Mouse (Mus musculus) thymus, adult 18-20 months (tissue): ENCODE measurements around the gene Mroh8.
"Not testable (repeated sequence)": the region's sequence is repeated elsewhere in the genome, so short reads cannot be mapped to it uniquely, and the experiment has no call there.

Source experiments
- DNase-seq, 2 experiments: peaks; one replicate each; pipeline ENCODE4 v3.0.0; 2022; ENCODE audit warnings: mixed read lengths in 2 of 2

Mroh8 gene

DNA sequence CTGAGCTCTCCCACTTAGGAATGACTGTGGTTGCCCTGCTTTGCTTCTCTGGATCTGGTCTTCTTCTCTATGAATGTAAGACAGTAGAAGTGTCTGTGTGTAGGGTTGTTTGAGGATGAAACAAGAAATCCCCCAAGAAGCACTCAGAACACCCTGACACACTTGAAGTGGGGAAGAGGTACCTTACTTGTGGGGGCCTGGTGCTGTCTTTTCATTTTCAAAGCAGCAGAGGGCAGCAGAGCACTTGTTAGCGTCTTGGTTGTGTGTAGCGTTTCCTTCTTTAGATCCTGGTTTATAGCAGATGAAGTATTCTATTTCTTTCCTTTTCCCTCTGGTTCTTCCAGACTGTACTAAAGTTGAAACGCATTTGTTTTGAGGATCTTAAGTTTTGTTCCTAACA, 8.2 kb upstream of the Mroh8 start:
- peak in 1 of 2 experiments; percentile 15 for DNase-seq

DNA sequence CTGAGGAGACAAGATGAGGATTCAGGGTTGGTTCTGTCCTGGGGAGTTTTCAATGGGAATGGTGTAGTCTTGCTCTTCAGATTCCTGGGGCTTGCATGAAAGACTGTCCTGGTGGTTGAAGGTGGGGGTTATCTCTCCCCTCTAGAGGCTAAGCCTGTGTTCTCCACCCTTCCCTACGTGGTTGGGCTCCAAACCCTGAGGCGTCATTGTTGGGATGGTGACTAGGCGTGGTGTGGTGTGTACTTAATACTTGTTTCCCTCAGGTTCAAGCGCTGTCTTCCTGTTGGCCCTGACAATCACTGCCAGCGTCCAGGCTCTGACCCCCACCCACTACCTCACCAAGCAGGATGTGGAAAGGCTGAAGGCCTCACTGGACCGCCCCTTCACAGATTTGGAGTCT, 4.0 kb upstream of the Mroh8 start:
- DNase-seq, result no peak

DNA sequence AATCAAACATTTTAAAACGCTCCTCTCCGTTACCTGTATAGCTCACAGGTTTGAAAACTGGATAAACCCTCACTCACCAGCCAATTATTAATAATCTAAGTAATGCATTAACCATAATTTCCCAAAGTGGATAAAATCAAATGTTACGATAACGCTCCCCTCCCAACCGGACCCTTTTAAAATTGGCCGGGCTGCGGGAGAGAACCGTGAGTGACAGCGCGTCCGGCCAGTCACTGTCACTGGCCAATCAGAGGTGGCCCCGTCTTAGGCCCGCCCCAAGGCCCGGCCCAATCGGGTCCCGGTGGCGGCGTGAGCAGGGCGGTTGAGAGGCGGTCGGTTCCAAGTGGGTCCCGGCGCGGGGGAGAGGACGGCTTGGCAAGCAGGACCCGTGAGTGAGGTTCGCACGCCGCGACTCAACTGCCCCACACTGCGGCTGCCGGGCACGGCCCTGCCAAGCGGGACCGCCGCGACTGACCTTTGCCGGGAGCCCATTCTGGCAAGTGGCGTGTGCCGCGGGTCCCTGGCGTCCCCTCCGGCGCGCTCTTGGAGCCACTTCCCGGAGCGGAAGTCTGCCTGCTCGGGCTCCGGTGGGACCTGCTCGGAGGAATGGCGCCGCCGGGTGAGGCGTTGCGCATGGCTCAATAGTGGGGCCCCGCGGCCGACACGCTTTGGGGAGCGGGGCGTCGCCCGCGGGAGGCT, 483 bp downstream of the Mroh8 start, which contains the start of gene Rpn2:
Rpn2 (plus strand) TSS at position 301 of the 699 bp plus-strand sequence.
- peak; percentile 93 for DNase-seq

- no peak for DNase-seq
Measured at GRCm38 (mm10) chr2:157263832-157264231, 15.5 kb downstream of the Mroh8 start.

DNA sequence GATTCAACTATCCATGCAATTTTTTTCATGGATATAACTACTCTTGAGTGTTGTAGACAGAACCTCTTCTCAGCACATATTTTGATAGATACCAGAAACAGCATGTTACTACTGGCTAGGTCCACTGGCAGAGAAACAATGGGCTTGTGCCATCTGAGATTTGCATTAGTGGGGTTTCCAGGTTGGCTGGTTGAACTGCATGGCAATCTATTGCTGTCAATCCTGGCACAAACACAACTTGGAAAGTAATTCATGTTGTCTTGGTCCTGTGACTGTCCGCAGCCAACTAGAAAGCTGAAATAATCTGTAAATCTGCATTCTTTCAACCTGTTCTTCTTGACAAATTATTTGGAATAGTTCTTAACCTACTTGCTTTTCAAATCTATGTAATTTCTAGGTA, 16.2 kb downstream of the Mroh8 start:
- DNase-seq, result no peak

GRCm38 (mm10) chr2:157262506-157262905, 16.8 kb downstream of the Mroh8 start:
- no peak for DNase-seq

DNA sequence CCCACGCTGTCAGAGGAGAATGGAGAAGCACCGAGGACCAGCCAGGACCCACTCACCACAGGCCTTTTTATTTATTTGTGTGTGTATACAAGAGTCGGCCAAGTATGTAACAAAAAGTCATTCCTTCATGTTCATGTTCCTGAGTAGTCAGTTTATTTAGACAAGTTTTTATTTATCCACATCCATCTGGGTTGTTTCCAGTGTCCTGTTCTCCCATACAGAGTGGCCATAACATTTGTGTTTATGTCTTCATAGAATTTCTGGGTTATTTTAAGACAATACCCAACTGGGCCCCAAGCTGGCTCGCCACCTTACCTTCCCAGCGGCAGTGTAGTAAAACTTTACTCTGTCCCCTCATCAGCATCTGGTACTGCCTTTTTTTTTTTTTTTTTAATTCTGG, 17.4 kb downstream of the Mroh8 start:
- DNase-seq, result no peak

- DNase-seq, result peak; percentile 21 to 36
Measured at GRCm38 (mm10) chr2:157259720-157260119, 19.6 kb downstream of the Mroh8 start.

- DNase-seq, result no peak
Measured at GRCm38 (mm10) chr2:157248111-157248510, 31.2 kb downstream of the Mroh8 start.

- DNase-seq, result no peak
Measured at GRCm38 (mm10) chr2:157245603-157246002, 33.7 kb downstream of the Mroh8 start.

DNA sequence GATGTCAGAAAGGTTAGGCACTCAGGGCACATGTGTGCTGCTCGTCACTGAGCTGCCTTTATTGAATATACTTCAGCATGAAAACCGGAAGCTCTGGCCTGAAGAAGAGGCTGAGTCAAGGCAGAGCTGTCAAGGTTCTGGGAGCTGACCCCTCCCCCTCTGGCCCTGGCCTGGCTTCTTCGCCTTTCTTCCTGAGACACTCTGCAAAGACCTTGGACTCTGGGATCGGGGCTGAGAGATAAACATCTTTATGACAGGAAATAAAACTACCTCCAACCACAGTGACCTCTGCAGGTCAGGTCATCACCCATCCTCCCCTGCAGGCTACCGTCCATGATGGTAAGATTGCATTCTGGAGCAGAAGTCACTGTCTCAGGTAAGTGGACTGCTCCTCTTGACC, 34.3 kb downstream of the Mroh8 start:
- no peak for DNase-seq

GRCm38 (mm10) chr2:157235946-157236345, 43.4 kb downstream of the Mroh8 start:
- no peak for DNase-seq

DNA sequence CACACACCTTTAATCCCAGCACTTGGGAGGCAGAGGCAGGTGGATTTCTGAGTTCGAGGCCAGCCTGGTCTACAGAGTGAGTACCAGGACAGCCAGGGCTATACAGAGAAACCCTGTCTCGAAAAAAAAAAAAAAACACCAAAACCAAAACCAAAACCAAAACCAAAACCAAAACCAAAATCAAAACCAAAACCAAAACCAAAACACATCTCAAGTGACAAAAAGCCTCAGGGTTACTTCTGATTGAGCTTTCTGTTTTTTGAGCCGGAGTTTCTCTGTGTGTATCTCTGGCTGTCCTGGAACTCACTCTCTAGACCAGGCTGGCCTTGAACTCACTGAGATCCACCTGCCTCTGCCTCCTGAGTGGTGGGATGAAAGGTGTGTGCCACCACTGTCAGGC, 57.4 kb downstream of the Mroh8 start:
- not testable (repeated sequence) for DNase-seq

GRCm38 (mm10) chr2:157220108-157220507, 59.2 kb downstream of the Mroh8 start:
- no peak for DNase-seq

GRCm38 (mm10) chr2:157211731-157212130, 67.6 kb downstream of the Mroh8 start:
- no peak for DNase-seq

GRCm38 (mm10) chr2:157204366-157205218, 74.8 kb downstream of the Mroh8 start, which contains the start of gene Rbl1:
Rbl1 (minus strand) TSS chr2:157204534.
- peak; percentile 81 to 87 for DNase-seq

GRCm38 (mm10) chr2:157203459-157204365, 75.6 kb downstream of the Mroh8 start:
- peak; percentile 26 to 54 for DNase-seq

GRCm38 (mm10) chr2:157203026-157203425, 76.3 kb downstream of the Mroh8 start:
- no peak for DNase-seq

DNA sequence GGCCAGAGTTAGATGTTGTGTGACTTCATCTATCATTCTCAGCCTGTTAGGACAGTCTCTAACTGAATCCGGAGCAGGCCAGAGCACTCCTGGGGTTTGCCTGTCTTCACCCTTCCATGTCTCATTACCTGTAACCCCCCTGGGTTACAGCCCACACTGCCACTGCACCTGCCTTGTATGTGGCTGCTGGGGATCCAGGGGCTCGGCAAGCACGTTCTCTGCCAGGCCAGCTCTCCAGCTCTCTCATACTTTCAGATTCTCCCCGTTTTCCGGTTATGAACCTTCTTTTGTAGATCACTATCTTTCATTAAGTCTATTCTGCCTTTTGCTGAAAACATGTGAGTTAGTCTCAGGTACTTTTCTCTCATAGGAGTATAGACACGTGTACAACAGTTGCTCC, 77.0 kb downstream of the Mroh8 start:
- peak in 1 of 2 experiments; percentile 14 for DNase-seq

GRCm38 (mm10) chr2:157201081-157201830, 78.1 kb downstream of the Mroh8 start:
- peak; percentile 29 to 33 for DNase-seq

DNA sequence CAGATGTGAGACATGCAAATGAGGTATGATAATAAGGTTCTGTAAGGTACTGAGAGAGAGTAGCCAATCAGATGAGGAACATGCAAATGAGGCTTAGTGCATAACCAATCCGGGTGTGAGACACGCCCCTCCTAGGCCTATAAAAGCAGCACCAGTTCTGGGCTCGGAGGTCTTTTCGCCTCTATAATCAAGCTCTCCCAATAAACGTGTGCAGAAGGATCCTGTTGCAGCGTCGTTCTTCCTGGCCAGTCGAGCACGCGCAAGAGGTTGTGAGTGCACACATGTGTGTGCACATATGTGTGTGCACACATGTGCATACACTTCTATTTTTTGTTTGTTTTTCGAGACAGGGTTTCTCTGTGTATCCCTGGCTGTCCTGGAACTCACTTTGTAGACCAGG, 80.9 kb downstream of the Mroh8 start:
- not testable (repeated sequence) for DNase-seq

GRCm38 (mm10) chr2:157190651-157191050, 88.7 kb downstream of the Mroh8 start:
- no peak for DNase-seq
